Mouse (Mus musculus): ENCODE measurements around the gene Shtn1. TPM values are rescaled to one million over a fixed set of nuclear protein-coding genes. Genes with fewer than 3 reads are reported as not detected.

Gene Shtn1
- polyA plus RNA-seq, 1 experiment: 0.10 TPM

DNA sequence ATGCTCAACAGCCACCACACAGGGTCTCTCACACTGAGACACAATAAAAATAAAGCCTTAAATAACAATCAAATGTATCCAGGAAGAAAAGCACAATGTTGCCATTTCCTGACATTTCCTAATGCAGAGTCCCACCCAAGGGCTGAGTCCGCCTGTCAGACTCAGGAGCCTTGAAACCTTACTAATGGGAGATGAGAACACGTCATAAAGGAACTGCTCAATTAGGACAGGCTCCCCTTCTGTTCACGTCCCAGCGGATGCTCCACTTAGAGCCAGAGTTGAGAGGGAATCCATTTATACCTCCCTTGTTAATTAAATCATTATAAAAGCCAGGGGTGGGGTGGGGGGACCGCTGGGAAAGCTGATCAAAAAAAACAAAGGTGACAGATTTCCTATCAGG lies 9.8 kb downstream of the Shtn1 start:
- TF ChIP-seq USF1 (IDR thresholded peaks at IDR 0.05; ENCODE audit: low read depth) (no peak), MAX (IDR thresholded peaks at IDR 0.05; ENCODE audit: low read depth) (no peak), CEBPB (IDR thresholded peaks at IDR 0.05; ENCODE audit: insufficient read depth, poor library complexity, severe bottlenecking) (no peak), POLR2AphosphoS2 (IDR thresholded peaks at IDR 0.05; ENCODE audit: insufficient read length, low read depth) (no peak), SRF (IDR thresholded peaks at IDR 0.05; ENCODE audit: control insufficient read depth, insufficient read length, low read depth) (no peak), E2F4 (IDR thresholded peaks at IDR 0.05; ENCODE audit: insufficient read depth) (no peak), MYOD1 (IDR thresholded peaks at IDR 0.05; ENCODE audit: control insufficient read depth in 1 of 3, insufficient read length in 2 of 3, low read depth in 2 of 3) (no peak), POLR2A (IDR thresholded peaks at IDR 0.05; ENCODE audit: insufficient read length, low read depth) (no peak), TCF3 (IDR thresholded peaks at IDR 0.05; ENCODE audit: insufficient read length, low read depth) (no peak), REST (IDR thresholded peaks at IDR 0.05; ENCODE audit: insufficient read depth, insufficient read length) (no peak)
- peaks cover 6% of the 10 kb centered on the region for H3K27me3 ChIP-seq (ENCODE audit: control insufficient read depth, insufficient read depth, insufficient read length)
- H3K4me2 ChIP-seq (ENCODE audit: low read depth): no peak overlapping the region
- H3K4me3 ChIP-seq: no peak overlapping the region
- no peaks in the 10 kb centered on the region for H3K79me2 ChIP-seq (ENCODE audit: control insufficient read depth, insufficient read depth)
- no peak overlapping the region for H3ac ChIP-seq (ENCODE audit: control insufficient read depth, insufficient read length)
- H3K36me3 ChIP-seq (ENCODE audit: control insufficient read depth, insufficient read depth): no peaks in the 10 kb centered on the region

GRCm38 (mm10) chr19:59064616-59065015 lies 11.3 kb downstream of the Shtn1 start:
- TF ChIP-seq TCF3 (IDR thresholded peaks at IDR 0.05; ENCODE audit: insufficient read length, low read depth) (no peak), POLR2A (IDR thresholded peaks at IDR 0.05; ENCODE audit: insufficient read length, low read depth) (no peak), E2F4 (IDR thresholded peaks at IDR 0.05; ENCODE audit: insufficient read depth) (no peak), REST (IDR thresholded peaks at IDR 0.05; ENCODE audit: insufficient read depth, insufficient read length) (no peak), MYOG (IDR thresholded peaks at IDR 0.05; ENCODE audit: control insufficient read depth in 1 of 3, insufficient read depth in 1 of 3, insufficient read length in 2 of 3, low read depth in 2 of 3) (no peak), CEBPB (IDR thresholded peaks at IDR 0.05; ENCODE audit: insufficient read depth, poor library complexity, severe bottlenecking) (no peak), USF1 (IDR thresholded peaks at IDR 0.05; ENCODE audit: low read depth) (no peak), TCF12 (IDR thresholded peaks at IDR 0.05; ENCODE audit: insufficient read depth, poor library complexity, severe bottlenecking) (no peak), SRF (IDR thresholded peaks at IDR 0.05; ENCODE audit: control insufficient read depth, insufficient read length, low read depth) (no peak), MAX (IDR thresholded peaks at IDR 0.05; ENCODE audit: low read depth) (no peak), POLR2AphosphoS2 (IDR thresholded peaks at IDR 0.05; ENCODE audit: insufficient read length, low read depth) (no peak)
- peaks cover 6% of the 10 kb centered on the region for H3K27me3 ChIP-seq (ENCODE audit: control insufficient read depth, insufficient read depth, insufficient read length)
- H3K4me2 ChIP-seq (ENCODE audit: low read depth): no peak overlapping the region
- no peaks in the 10 kb centered on the region for H3K36me3 ChIP-seq (ENCODE audit: control insufficient read depth, insufficient read depth)
- H3K4me3 ChIP-seq: no peak overlapping the region
- H3ac ChIP-seq (ENCODE audit: control insufficient read depth, insufficient read length): no peak overlapping the region
- no peaks in the 10 kb centered on the region for H3K79me2 ChIP-seq (ENCODE audit: control insufficient read depth, insufficient read depth)

DNA sequence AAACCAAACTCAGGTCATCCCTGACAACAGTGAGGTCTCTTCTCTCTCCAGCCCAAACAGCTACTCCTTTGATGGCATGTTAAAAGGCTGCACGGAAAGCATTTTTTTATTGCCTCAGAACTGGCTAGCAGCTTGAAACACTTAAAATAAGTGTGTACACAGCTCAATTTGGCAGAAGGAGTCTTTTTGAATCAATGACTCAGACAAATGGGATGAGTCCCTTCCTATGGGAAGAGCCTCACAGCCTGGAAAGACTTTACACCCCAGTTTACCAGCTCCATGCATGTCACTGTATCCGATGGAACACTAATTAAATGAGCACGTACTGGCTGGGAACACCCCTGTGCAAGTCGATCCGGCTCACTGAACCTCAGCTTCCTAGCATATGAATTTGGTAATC lies 12.3 kb downstream of the Shtn1 start:
- H3K4me3 ChIP-seq: no peak overlapping the region
- no peak overlapping the region for H3K4me2 ChIP-seq (ENCODE audit: low read depth)
- H3K27me3 ChIP-seq (ENCODE audit: control insufficient read depth, insufficient read depth, insufficient read length): peaks cover 6% of the 10 kb centered on the region
- no peak overlapping the region for H3ac ChIP-seq (ENCODE audit: control insufficient read depth, insufficient read length)
- TF ChIP-seq USF1 (IDR thresholded peaks at IDR 0.05; ENCODE audit: low read depth) (no peak), MYOG (IDR thresholded peaks at IDR 0.05; ENCODE audit: control insufficient read depth in 1 of 3, insufficient read depth in 1 of 3, insufficient read length in 2 of 3, low read depth in 2 of 3) (no peak), POLR2AphosphoS2 (IDR thresholded peaks at IDR 0.05; ENCODE audit: insufficient read length, low read depth) (no peak), MAX (IDR thresholded peaks at IDR 0.05; ENCODE audit: low read depth) (no peak)
- H3K79me2 ChIP-seq (ENCODE audit: control insufficient read depth, insufficient read depth): no peaks in the 10 kb centered on the region
- no peaks in the 10 kb centered on the region for H3K36me3 ChIP-seq (ENCODE audit: control insufficient read depth, insufficient read depth)

GRCm38 (mm10) chr19:59058105-59058504 lies 17.8 kb downstream of the Shtn1 start:
- Histone ChIP-seq H3ac (ENCODE audit: control insufficient read depth, insufficient read length) (no peak overlapping the region), H3K4me3 (no peak overlapping the region)
- TF ChIP-seq POLR2A (IDR thresholded peaks at IDR 0.05; ENCODE audit: insufficient read length, low read depth) (no peak), TCF12 (IDR thresholded peaks at IDR 0.05; ENCODE audit: insufficient read depth, poor library complexity, severe bottlenecking) (no peak), MYOD1 (IDR thresholded peaks at IDR 0.05; ENCODE audit: control insufficient read depth in 1 of 3, insufficient read length in 2 of 3, low read depth in 2 of 3) (no peak), CEBPB (IDR thresholded peaks at IDR 0.05; ENCODE audit: insufficient read depth, poor library complexity, severe bottlenecking) (no peak), MYOG (IDR thresholded peaks at IDR 0.05; ENCODE audit: control insufficient read depth in 1 of 3, insufficient read depth in 1 of 3, insufficient read length in 2 of 3, low read depth in 2 of 3) (no peak), POLR2AphosphoS2 (IDR thresholded peaks at IDR 0.05; ENCODE audit: insufficient read length, low read depth) (no peak), USF1 (IDR thresholded peaks at IDR 0.05; ENCODE audit: low read depth) (no peak), TCF3 (IDR thresholded peaks at IDR 0.05; ENCODE audit: insufficient read length, low read depth) (no peak), MAX (IDR thresholded peaks at IDR 0.05; ENCODE audit: low read depth) (no peak), SRF (IDR thresholded peaks at IDR 0.05; ENCODE audit: control insufficient read depth, insufficient read length, low read depth) (no peak), REST (IDR thresholded peaks at IDR 0.05; ENCODE audit: insufficient read depth, insufficient read length) (no peak), E2F4 (IDR thresholded peaks at IDR 0.05; ENCODE audit: insufficient read depth) (no peak)

GRCm38 (mm10) chr19:59057366-59057765 lies 18.5 kb downstream of the Shtn1 start:
- no peaks in the 10 kb centered on the region for H3K79me2 ChIP-seq (ENCODE audit: control insufficient read depth, insufficient read depth)
- peaks cover 27% of the 10 kb centered on the region for H3K27me3 ChIP-seq (ENCODE audit: control insufficient read depth, insufficient read depth, insufficient read length)
- no peak overlapping the region for H3ac ChIP-seq (ENCODE audit: control insufficient read depth, insufficient read length)
- no peak overlapping the region for H3K4me2 ChIP-seq (ENCODE audit: low read depth)
- H3K36me3 ChIP-seq (ENCODE audit: control insufficient read depth, insufficient read depth): no peaks in the 10 kb centered on the region
- no peak overlapping the region for H3K4me3 ChIP-seq
- TF ChIP-seq POLR2A (IDR thresholded peaks at IDR 0.05; ENCODE audit: insufficient read length, low read depth): no peak
- no peak for TF ChIP-seq CEBPB (IDR thresholded peaks at IDR 0.05; ENCODE audit: insufficient read depth, poor library complexity, severe bottlenecking)
- TF ChIP-seq MYOD1 (IDR thresholded peaks at IDR 0.05; ENCODE audit: control insufficient read depth in 1 of 3, insufficient read length in 2 of 3, low read depth in 2 of 3): no peak
- TF ChIP-seq USF1 (IDR thresholded peaks at IDR 0.05; ENCODE audit: low read depth): no peak
- TF ChIP-seq SRF (IDR thresholded peaks at IDR 0.05; ENCODE audit: control insufficient read depth, insufficient read length, low read depth): no peak
- no peak for TF ChIP-seq POLR2AphosphoS2 (IDR thresholded peaks at IDR 0.05; ENCODE audit: insufficient read length, low read depth)
- no peak for TF ChIP-seq REST (IDR thresholded peaks at IDR 0.05; ENCODE audit: insufficient read depth, insufficient read length)
- TF ChIP-seq TCF12 (IDR thresholded peaks at IDR 0.05; ENCODE audit: insufficient read depth, poor library complexity, severe bottlenecking): no peak
- TF ChIP-seq MYOG (IDR thresholded peaks at IDR 0.05; ENCODE audit: control insufficient read depth in 1 of 3, insufficient read depth in 1 of 3, insufficient read length in 2 of 3, low read depth in 2 of 3): no peak
- TF ChIP-seq MAX (IDR thresholded peaks at IDR 0.05; ENCODE audit: low read depth): no peak
- no peak for TF ChIP-seq E2F4 (IDR thresholded peaks at IDR 0.05; ENCODE audit: insufficient read depth)
- TF ChIP-seq TCF3 (IDR thresholded peaks at IDR 0.05; ENCODE audit: insufficient read length, low read depth): no peak

More at GRCm38 (mm10) chr19:59058105-59058504, 17.8 kb downstream of the Shtn1 start:
- no peaks in the 10 kb centered on the region for H3K36me3 ChIP-seq (ENCODE audit: control insufficient read depth, insufficient read depth)
- peaks cover 20% of the 10 kb centered on the region for H3K27me3 ChIP-seq (ENCODE audit: control insufficient read depth, insufficient read depth, insufficient read length)
- no peak overlapping the region for H3K4me2 ChIP-seq (ENCODE audit: low read depth)
- H3K79me2 ChIP-seq (ENCODE audit: control insufficient read depth, insufficient read depth): no peaks in the 10 kb centered on the region
